ENCODE assay signal across 8 mouse cellular contexts in genomic region chr13:99900557-99900892, GRCm38 (mm10). TPM values are rescaled to one million over a fixed set of nuclear protein-coding genes. Genes with fewer than 3 reads are reported as not detected.
DNase-seq lines count a peak whose midpoint lies in the region; ATAC-seq lines count a peak whose summit lies in the region.

No protein-coding gene starts in this region.

- no peaks in the 10 kb centered on the region for H3K36me3 ChIP-seq in splenic B cell, adult 2 months (ENCODE audit: control insufficient read depth, insufficient read depth, low read length, poor library complexity, severe bottlenecking)

- no peaks in the 10 kb centered on the region; the same call in 1 of the 2 replicates for H3K27me3 ChIP-seq in splenic B cell, adult 2 months (ENCODE audit: control insufficient read depth, insufficient read depth, low read length, poor library complexity, severe bottlenecking)

- peak; percentile 84 for ATAC-seq in granulocyte monocyte progenitor cell, adult 5-6 weeks (replicated peaks; ENCODE audit: poor library complexity, severe bottlenecking)

- peak; percentile 36 for DNase-seq in right cerebral cortex, postnatal 14 days
- DNase-seq in right cerebral cortex, postnatal 10 days (ENCODE audit: low spot score in 2 of 2): no peak
- peak; percentile 62 to 80 for DNase-seq in adrenal gland, postnatal 36 days
- DNase-seq in kidney, adult 18-20 months: peak; percentile 34
- DNase-seq in lung, postnatal 4 days: peak; percentile 61 to 67
- DNase-seq in splenic B cell, adult 2 months (ENCODE audit: low read depth, low spot score): peak; percentile 53
- DNase-seq in layer of hippocampus, adult 8-10 months (ENCODE audit: low spot score in 2 of 2): no peak

RNA-seq across cellular contexts. Expression of gene Cartpt, which starts 0.4 kb away (rescaled TPM):
- 1 to 10 TPM; 6.0 to 6.2 TPM for total RNA-seq in adrenal gland, postnatal 36 days (2021)
- total RNA-seq in granulocyte monocyte progenitor cell, adult 5-6 weeks (2014; fragmentation: Nextera tagmentation): not detected in 2 replicates
- not detected in 2 replicates for total RNA-seq in granulocyte monocyte progenitor cell, adult 5-6 weeks (2017)
- 1 to 10 TPM; 1.9 to 3.2 (median 2.3) TPM for total RNA-seq in layer of hippocampus, adult 8-10 months (2022)

Comparison
In these comparisons a context has a peak if more than half of its experiments do, and no peak if none do; other contexts are left out.
1. DNase-seq: peak in right cerebral cortex, postnatal 14 days (single experiment), adrenal gland, postnatal 36 days (2 of 2), kidney, adult 18-20 months (single experiment), lung, postnatal 4 days (2 of 2) and splenic B cell, adult 2 months (single experiment); none in right cerebral cortex, postnatal 10 days (0 of 2) and layer of hippocampus, adult 8-10 months (0 of 2).